ENCODE assay signal across 21 mouse cellular contexts in the genomic region with DNA sequence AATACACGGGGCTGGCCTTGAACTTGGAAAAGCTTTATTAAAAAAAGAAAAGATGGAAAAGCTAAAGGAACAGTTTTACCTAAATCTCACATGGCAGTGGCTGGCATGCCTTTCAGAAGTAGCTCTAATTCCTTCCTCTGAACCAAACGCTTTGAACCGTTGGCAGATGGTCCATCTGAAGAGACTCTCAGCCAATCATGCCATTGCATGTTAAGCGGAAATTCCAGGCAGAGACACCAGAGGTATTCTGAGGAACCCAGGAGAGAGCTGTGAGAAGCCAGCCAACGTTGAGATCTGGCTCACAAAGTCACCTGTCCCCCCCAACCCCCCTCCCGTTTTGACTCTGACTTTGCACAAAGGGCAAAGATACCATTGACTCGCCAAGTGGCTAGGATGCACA. TPM values are rescaled to one million over a fixed set of nuclear protein-coding genes. Genes with fewer than 3 reads are reported as not detected.
DNase-seq lines count a peak whose midpoint lies in the region; ATAC-seq and TF ChIP-seq lines count a peak whose summit lies in the region.
"Had no signal": no experiment of that assay in that cellular context is flagged by ENCODE, and none has a peak within 500 bp of the region (broad histone marks: within the 10 kb centered on the region; RNA-seq: fewer than 3 reads in every experiment).

No protein-coding gene starts in this region.

- no peak overlapping the region for H3K9ac ChIP-seq in hindbrain, postnatal 0 days (replicated peaks; ENCODE audit: low read length)
- no peak overlapping the region for H3K9ac ChIP-seq in hindbrain, embryonic 12.5 days
- no peak overlapping the region for H3K9ac ChIP-seq in midbrain, embryonic 15.5 days
- H3K9ac ChIP-seq: embryonic facial prominence, embryonic 15.5 days; forebrain, embryonic 15.5 days; heart, embryonic 12.5 days; hindbrain, embryonic 15.5 days had no signal

- no peaks in the 10 kb centered on the region for H3K27me3 ChIP-seq in hindbrain, postnatal 0 days (ENCODE audit: insufficient read depth, low read length)
- no peaks in the 10 kb centered on the region for H3K27me3 ChIP-seq in hindbrain, embryonic 12.5 days
- no peaks in the 10 kb centered on the region for H3K27me3 ChIP-seq in cerebellum, adult 2 months (ENCODE audit: control insufficient read depth, insufficient read depth, low read length)
- no peaks in the 10 kb centered on the region for H3K27me3 ChIP-seq in midbrain, embryonic 15.5 days (replicated peaks)
- H3K27me3 ChIP-seq: embryonic facial prominence, embryonic 15.5 days; forebrain, embryonic 15.5 days; heart, embryonic 12.5 days; hindbrain, embryonic 15.5 days had no signal

- no peak overlapping the region for H3K4me2 ChIP-seq in hindbrain, postnatal 0 days (ENCODE audit: low read depth, low read length)
- no peak overlapping the region for H3K4me2 ChIP-seq in hindbrain, embryonic 12.5 days (replicated peaks)
- H3K4me2 ChIP-seq in midbrain, embryonic 15.5 days: no peak overlapping the region
- H3K4me2 ChIP-seq: embryonic facial prominence, embryonic 15.5 days; forebrain, embryonic 15.5 days; heart, embryonic 12.5 days; hindbrain, embryonic 15.5 days had no signal

- H3K27ac ChIP-seq in hindbrain, postnatal 0 days: no peak overlapping the region
- H3K27ac ChIP-seq in hindbrain, embryonic 12.5 days: no peak overlapping the region
- H3K27ac ChIP-seq in cerebellum, adult 2 months (ENCODE audit: insufficient read depth, low read length): no peak overlapping the region
- H3K27ac ChIP-seq in midbrain, embryonic 15.5 days: no peak overlapping the region
- H3K27ac ChIP-seq: embryonic facial prominence, embryonic 15.5 days; forebrain, embryonic 15.5 days; hindbrain, embryonic 10.5 days; hindbrain, embryonic 15.5 days had no signal

- TF ChIP-seq POLR2A in cerebellum, adult 2 months (IDR thresholded peaks at IDR 0.05; ENCODE audit: borderline replicate concordance, insufficient read depth, low read length): no peak

- intact Hi-C loops in gastrocnemius, postnatal 14 days (cut with DNase I; ENCODE audit: low total_unique reads): loop anchor here (10.0 kb wide), 1 partner anchor 52 kb away; no protein-coding TSS in a partner anchor

- no peaks in the 10 kb centered on the region for H3K36me3 ChIP-seq in hindbrain, postnatal 0 days (ENCODE audit: insufficient read depth, low read length)
- H3K36me3 ChIP-seq in hindbrain, embryonic 12.5 days: no peaks in the 10 kb centered on the region
- H3K36me3 ChIP-seq in midbrain, embryonic 15.5 days (replicated peaks): no peaks in the 10 kb centered on the region
- H3K36me3 ChIP-seq: embryonic facial prominence, embryonic 15.5 days; forebrain, embryonic 10.5 days; forebrain, embryonic 15.5 days; heart, embryonic 12.5 days; hindbrain, embryonic 10.5 days; hindbrain, embryonic 15.5 days had no signal

- no peak for TF ChIP-seq CTCF in hindbrain, postnatal 0 days (IDR thresholded peaks at IDR 0.05; ENCODE audit: low read depth)
- no peak for TF ChIP-seq CTCF in cerebellum, adult 2 months (IDR thresholded peaks at IDR 0.05; ENCODE audit: borderline replicate concordance, insufficient read depth, low read depth, low read length)

- H3K4me3 ChIP-seq in hindbrain, postnatal 0 days (ENCODE audit: low read length): no peak overlapping the region
- no peak overlapping the region for H3K4me3 ChIP-seq in hindbrain, embryonic 12.5 days
- H3K4me3 ChIP-seq in cerebellum, adult 2 months (replicated peaks; ENCODE audit: insufficient read depth, low read depth, low read length): no peak overlapping the region
- no peak overlapping the region for H3K4me3 ChIP-seq in midbrain, embryonic 15.5 days
- H3K4me3 ChIP-seq: embryonic facial prominence, embryonic 15.5 days; erythroblast, embryonic 14.5 days; forebrain, embryonic 10.5 days; forebrain, embryonic 15.5 days; heart, embryonic 12.5 days; hindbrain, embryonic 10.5 days; hindbrain, embryonic 15.5 days had no signal

- ATAC-seq in hindbrain, postnatal 0 days: no peak
- ATAC-seq in hindbrain, embryonic 12.5 days (ENCODE audit: low FRiP score): no peak
- no peak for ATAC-seq in granulocyte monocyte progenitor cell, adult 5-6 weeks (replicated peaks; ENCODE audit: poor library complexity, severe bottlenecking)
- ATAC-seq in midbrain, embryonic 15.5 days (replicated peaks): no peak
- ATAC-seq: forebrain, embryonic 15.5 days; inflammation-experienced regulatory T-cells, adult 6 months; intestine, postnatal 0 days had no signal

- H3K9me3 ChIP-seq in hindbrain, postnatal 0 days (ENCODE audit: low read length): no peaks in the 10 kb centered on the region
- no peaks in the 10 kb centered on the region for H3K9me3 ChIP-seq in hindbrain, embryonic 12.5 days (replicated peaks)
- H3K9me3 ChIP-seq in midbrain, embryonic 15.5 days: no peaks in the 10 kb centered on the region
- H3K9me3 ChIP-seq: embryonic facial prominence, embryonic 15.5 days; forebrain, embryonic 10.5 days; forebrain, embryonic 15.5 days; heart, embryonic 12.5 days; hindbrain, embryonic 10.5 days; hindbrain, embryonic 15.5 days had no signal

- WGBS in hindbrain, postnatal 0 days: 56% methylated on average over 7 of the region's 7 CpGs
- 77% methylated on average over 7 of the region's 7 CpGs for WGBS in hindbrain, embryonic 12.5 days
- 14% methylated on average over 7 of the region's 7 CpGs for WGBS in cerebellum, adult 2 months
- WGBS in midbrain, embryonic 15.5 days: 64% methylated on average over 7 of the region's 7 CpGs

- peak; percentile 31 for DNase-seq in hindbrain, postnatal 0 days (ENCODE audit: low spot score)
- DNase-seq in cerebellum, adult 2 months: peak; percentile 62 to 85
- DNase-seq in cerebellum, postnatal 10 days: peak; percentile 69 to 76
- DNase-seq in thymus, postnatal 36 days: no peak
- DNase-seq in gastrocnemius, postnatal 14 days: no peak
- DNase-seq: adrenal gland, postnatal 14 days; embryo, embryonic 11 days; gastrocnemius, postnatal 10 days; kidney, adult 9 months had no signal

- peaks cover 17% of the 10 kb centered on the region; the same call in 1 of the 2 replicates for H3K4me1 ChIP-seq in hindbrain, postnatal 0 days (ENCODE audit: insufficient read depth, low read length)
- H3K4me1 ChIP-seq in hindbrain, embryonic 12.5 days: peaks cover 51% of the 10 kb centered on the region
- peaks cover 39% of the 10 kb centered on the region for H3K4me1 ChIP-seq in cerebellum, adult 2 months (ENCODE audit: control insufficient read depth, insufficient read depth, low read length)
- peaks cover 62% of the 10 kb centered on the region for H3K4me1 ChIP-seq in midbrain, embryonic 15.5 days

RNA-seq across cellular contexts. Expression of a gene that starts 42.2 kb away (rescaled TPM):
- total RNA-seq in hindbrain, postnatal 0 days (2014; rRNA removed): 27.1 and 28.9 TPM in 2 replicates
- polyA plus RNA-seq in hindbrain, postnatal 0 days (2015; fragmentation: Nextera tagmentation; extraction: Ambion mirVana): 9.8 and 11.3 TPM in 2 replicates
- 18.1 and 18.7 TPM in 2 replicates for polyA plus RNA-seq in hindbrain, embryonic 12.5 days (2016; fragmentation: Nextera tagmentation; extraction: Ambion mirVana)
- polyA plus RNA-seq in cerebellum, adult 2 months (2012; rRNA removed): 22.7 and 23.0 TPM in 2 replicates
- total RNA-seq in granulocyte monocyte progenitor cell, adult 5-6 weeks (2014; fragmentation: Nextera tagmentation): 42.0 and 50.1 TPM in 2 replicates
- total RNA-seq in granulocyte monocyte progenitor cell, adult 5-6 weeks (2017): 23.8 and 27.4 TPM in 2 replicates
- 10 to 100 TPM; 22.0 to 24.1 TPM for total RNA-seq in gastrocnemius, postnatal 14 days (2021)
- 17.3 and 17.9 TPM in 2 replicates for polyA plus RNA-seq in midbrain, embryonic 15.5 days (2015; fragmentation: Nextera tagmentation; extraction: Ambion mirVana)

Comparison
In these comparisons a context has a peak if more than half of its experiments do, and no peak if none do; other contexts are left out.
1. DNase-seq: peak in hindbrain, postnatal 0 days (single experiment), cerebellum, adult 2 months (2 of 2) and cerebellum, postnatal 10 days (2 of 2); none in thymus, postnatal 36 days (0 of 2) and gastrocnemius, postnatal 14 days (single experiment).